Mouse (Mus musculus) erythroblast, embryonic 14.5 days (primary cell): ENCODE measurements around the gene Cdc42ep4.

ENCODE experiments used
- GATA1 ChIP-seq: IDR thresholded peaks from 2 replicates; pipeline ENCODE4 v1.6.1; 2012; ENCODE audit warnings: low read length, inconsistent platforms, mixed read lengths
- TAL1 ChIP-seq: IDR thresholded peaks from 3 replicates; pipeline ENCODE4 v1.6.1; 2012; ENCODE audit warnings: low read length, inconsistent platforms, mixed read lengths

- TF ChIP-seq GATA1 = no peak
- TF ChIP-seq TAL1 = no peak
These were observed 5.7 kb downstream of the Cdc42ep4 start for GRCm38 (mm10) chr11:113745961-113746360.
